ENCODE assay signal across 8 mouse cellular contexts in the genomic region with DNA sequence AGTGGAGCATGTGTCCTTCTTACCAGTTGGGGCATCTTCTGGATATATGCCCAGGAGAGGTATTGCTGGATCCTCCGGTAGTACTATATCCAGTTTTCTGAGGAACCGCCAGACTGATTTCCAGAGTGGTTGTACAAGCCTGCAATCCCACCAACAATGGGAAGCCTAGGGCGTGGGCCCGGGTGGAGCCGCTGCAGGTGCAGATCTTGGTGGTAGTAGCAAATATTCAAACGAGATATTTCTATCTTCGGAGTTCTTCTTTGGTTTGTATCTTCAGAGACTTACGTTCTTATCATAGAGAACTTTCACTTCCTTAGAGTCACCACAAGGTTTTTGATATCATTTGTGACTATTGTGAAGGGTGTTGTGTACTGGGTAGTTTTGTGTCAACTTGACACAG.
DNase-seq lines count a peak whose midpoint lies in the region; ATAC-seq lines count a peak whose summit lies in the region.

No protein-coding gene starts in this region.

- peak; percentile 92 for ATAC-seq in megakaryocyte-erythroid progenitor cell, adult 5-6 weeks (replicated peaks; ENCODE audit: low FRiP score, low TSS enrichment, poor library complexity, severe bottlenecking)

- peak; percentile 27 to 54 for DNase-seq in adrenal gland, adult 18-20 months (ENCODE audit: low spot score in 2 of 2)
- peak; percentile 19 to 31 for DNase-seq in cerebellum, postnatal 36 days
- DNase-seq in heart, adult 8-10 months (ENCODE audit: low spot score) = peak; percentile 0
- peak; percentile 51 for DNase-seq in kidney, postnatal 10 days
- peak; percentile 0 for DNase-seq in liver
- peak; percentile 18 to 63 for DNase-seq in spleen, postnatal 10 days (ENCODE audit: low spot score in 2 of 2)
- DNase-seq in urinary bladder, postnatal 25 days (ENCODE audit: low spot score) = peak; percentile 45

Comparison
In these comparisons a context has a peak if more than half of its experiments do, and no peak if none do; other contexts are left out.
1. Peak in every context shown above with its lines: DNase-seq and ATAC-seq.
2. DNase-seq: peak in every context shown above with its lines; median percentile 51 in kidney, postnatal 10 days; 45 in urinary bladder, postnatal 25 days; 40 in adrenal gland, adult 18-20 months; 40 in spleen, postnatal 10 days; 25 in cerebellum, postnatal 36 days; 0 in heart, adult 8-10 months; 0 in liver.